Comparison of ENCODE assay signal across 17 mouse cellular contexts in the genomic region with DNA sequence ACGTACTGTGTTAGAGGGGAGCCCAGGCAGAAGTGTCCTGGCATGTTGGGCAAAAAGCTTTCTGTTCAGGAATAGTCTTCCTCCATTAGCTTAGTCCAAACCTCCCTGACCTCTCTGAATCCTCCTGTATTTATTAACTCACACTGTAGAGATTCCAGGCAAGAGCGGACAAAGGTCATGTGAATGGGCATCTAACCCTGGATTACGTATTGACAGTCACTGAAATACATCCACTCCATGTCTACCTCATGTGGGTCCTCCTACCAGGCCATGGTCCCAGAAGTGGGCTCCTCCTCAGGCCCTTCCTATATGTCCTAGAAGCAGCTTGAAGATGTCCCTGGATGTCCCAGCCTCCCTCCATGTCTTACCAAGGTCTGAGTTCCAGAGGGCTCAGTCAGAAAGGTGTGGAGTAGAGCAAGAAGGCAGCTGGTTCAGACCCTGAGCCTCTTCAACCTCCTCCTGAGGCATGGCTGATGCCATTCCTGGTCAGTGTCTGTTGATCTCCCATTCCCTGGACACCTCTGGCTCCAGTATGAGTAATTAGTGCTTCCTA. TPM values are rescaled to one million over a fixed set of nuclear protein-coding genes. Genes with fewer than 3 reads are reported as not detected.
A peak's percentile ranks its signal among the peaks of the same experiment; 100 is the strongest.
DNase-seq lines count a peak whose midpoint lies in the region; ATAC-seq lines count a peak whose summit lies in the region.
"Had no signal": no experiment of that assay in that cellular context is flagged by ENCODE, and none has a peak within 500 bp of the region (broad histone marks: within the 10 kb centered on the region; RNA-seq: fewer than 3 reads in every experiment).

No protein-coding gene starts in this region.

- 91% methylated on average over 3 of the region's 3 CpGs for WGBS in midbrain, embryonic 15.5 days
- WGBS in midbrain, embryonic 10.5 days: 99% methylated on average over 3 of the region's 3 CpGs
- 65% methylated on average over 3 of the region's 3 CpGs for WGBS in liver, embryonic 16.5 days (ENCODE audit: insufficient replicate concordance)

- ATAC-seq in midbrain, embryonic 15.5 days (replicated peaks): 0 out of 2 replicates have a peak, but pooled peaks have one; percentile 30
- ATAC-seq in liver, embryonic 16.5 days (ENCODE audit: low read depth): peak; percentile 88
- ATAC-seq in inflammation-experienced regulatory T-cells, adult 6 months: no peak

- no peaks in the 10 kb centered on the region for H3K27me3 ChIP-seq in midbrain, embryonic 15.5 days (replicated peaks)
- H3K27me3 ChIP-seq in midbrain, embryonic 10.5 days (ENCODE audit: low read depth, poor library complexity, severe bottlenecking): no peaks in the 10 kb centered on the region
- no peaks in the 10 kb centered on the region for H3K27me3 ChIP-seq in liver, embryonic 16.5 days (ENCODE audit: control insufficient read depth, insufficient read depth, low read depth, low read length)
- H3K27me3 ChIP-seq: embryonic facial prominence, embryonic 15.5 days; forebrain, embryonic 12.5 days; hindbrain, embryonic 13.5 days; midbrain, embryonic 12.5 days; neural tube, embryonic 13.5 days had no signal

- no peak overlapping the region for H3K27ac ChIP-seq in midbrain, embryonic 15.5 days
- H3K27ac ChIP-seq in midbrain, embryonic 10.5 days (replicated peaks): no peak overlapping the region
- peak overlapping the region; percentile 33; the same call in 1 of the 2 replicates for H3K27ac ChIP-seq in liver, embryonic 16.5 days (ENCODE audit: low read length)
- H3K27ac ChIP-seq: embryonic facial prominence, embryonic 15.5 days; forebrain, embryonic 12.5 days; hindbrain, embryonic 13.5 days; midbrain, embryonic 12.5 days; neural tube, embryonic 13.5 days had no signal

- peaks cover 9% of the 10 kb centered on the region for H3K36me3 ChIP-seq in midbrain, embryonic 15.5 days (replicated peaks)
- peaks cover 27% of the 10 kb centered on the region for H3K36me3 ChIP-seq in midbrain, embryonic 10.5 days
- no peaks in the 10 kb centered on the region; the same call in 1 of the 2 replicates for H3K36me3 ChIP-seq in liver, embryonic 16.5 days (ENCODE audit: control insufficient read depth, insufficient read depth)

- no peak overlapping the region for H3K9ac ChIP-seq in midbrain, embryonic 15.5 days
- H3K9ac ChIP-seq in liver, embryonic 16.5 days (ENCODE audit: low read depth, low read length): no peak overlapping the region
- H3K9ac ChIP-seq: embryonic facial prominence, embryonic 15.5 days; forebrain, embryonic 12.5 days; hindbrain, embryonic 13.5 days; midbrain, embryonic 12.5 days; neural tube, embryonic 13.5 days had no signal

- DNase-seq in midbrain, embryonic 10.5 days (ENCODE audit: low spot score): no peak
- DNase-seq in kidney, adult 18-20 months: peak; percentile 61
- peak; percentile 29 for DNase-seq in kidney, postnatal 10 days
- no peak for DNase-seq in thymus, postnatal 14 days
- no peak for DNase-seq in urinary bladder, adult 18-20 months (ENCODE audit: low spot score in 2 of 2)
- DNase-seq: adrenal gland, adult 2 months; cerebellum, adult 2 months; heart, adult 11 months; thymus, adult 2 months had no signal

- no peaks in the 10 kb centered on the region for H3K9me3 ChIP-seq in midbrain, embryonic 15.5 days
- H3K9me3 ChIP-seq in midbrain, embryonic 10.5 days (replicated peaks): no peaks in the 10 kb centered on the region
- H3K9me3 ChIP-seq in liver, embryonic 16.5 days (replicated peaks; ENCODE audit: control insufficient read depth, low read length): no peaks in the 10 kb centered on the region
- H3K9me3 ChIP-seq: embryonic facial prominence, embryonic 15.5 days; forebrain, embryonic 12.5 days; hindbrain, embryonic 13.5 days; midbrain, embryonic 12.5 days; neural tube, embryonic 13.5 days had no signal

- no peak overlapping the region for H3K4me2 ChIP-seq in midbrain, embryonic 15.5 days
- H3K4me2 ChIP-seq in liver, embryonic 16.5 days (ENCODE audit: low read depth, low read length): peak overlapping the region; percentile 9; the same call in 1 of the 2 replicates
- H3K4me2 ChIP-seq: embryonic facial prominence, embryonic 15.5 days; forebrain, embryonic 12.5 days; hindbrain, embryonic 13.5 days; midbrain, embryonic 12.5 days; neural tube, embryonic 13.5 days had no signal

- no peak overlapping the region for H3K4me3 ChIP-seq in midbrain, embryonic 15.5 days
- no peak overlapping the region for H3K4me3 ChIP-seq in midbrain, embryonic 10.5 days
- no peak overlapping the region for H3K4me3 ChIP-seq in liver, embryonic 16.5 days (ENCODE audit: low read depth, low read length)
- H3K4me3 ChIP-seq: embryonic facial prominence, embryonic 15.5 days; forebrain, embryonic 12.5 days; hindbrain, embryonic 13.5 days; midbrain, embryonic 12.5 days; neural tube, embryonic 13.5 days had no signal

- H3K4me1 ChIP-seq in midbrain, embryonic 15.5 days: no peaks in the 10 kb centered on the region
- no peaks in the 10 kb centered on the region for H3K4me1 ChIP-seq in midbrain, embryonic 10.5 days
- no peaks in the 10 kb centered on the region for H3K4me1 ChIP-seq in liver, embryonic 16.5 days (ENCODE audit: control insufficient read depth, low read depth, low read length)
- H3K4me1 ChIP-seq: embryonic facial prominence, embryonic 15.5 days; forebrain, embryonic 12.5 days; hindbrain, embryonic 13.5 days; midbrain, embryonic 12.5 days; neural tube, embryonic 13.5 days had no signal

RNA-seq across cellular contexts. Expression of a gene that starts 14.0 kb away (rescaled TPM):
- 0.51 and 0.61 TPM in 2 replicates for polyA plus RNA-seq in midbrain, embryonic 15.5 days (2015; fragmentation: Nextera tagmentation; extraction: Ambion mirVana)
- polyA plus RNA-seq in midbrain, embryonic 10.5 days (2016; fragmentation: Nextera tagmentation; extraction: Ambion mirVana): 0.06 and 0.20 TPM in 2 replicates
- polyA plus RNA-seq in liver, embryonic 16.5 days (2015; fragmentation: Nextera tagmentation; extraction: Ambion mirVana): 0.82 and 1.2 TPM in 2 replicates
- under 1 TPM; 0.05 to 0.10 (median 0.07) TPM for polyA plus RNA-seq in inflammation-experienced regulatory T-cells, adult 6 months (2017; shearing (Covaris generic))

Comparison
In these comparisons a context has a peak if more than half of its experiments do, and no peak if none do; other contexts are left out.
1. DNase-seq: peak in kidney, adult 18-20 months (single experiment) and kidney, postnatal 10 days (single experiment); none in midbrain, embryonic 10.5 days (single experiment), thymus, postnatal 14 days (single experiment) and urinary bladder, adult 18-20 months (0 of 2).